Mouse (Mus musculus) liver, embryonic 13.5 days (tissue): ENCODE data around the gene Ninj2. TPM values are rescaled to one million over a fixed set of nuclear protein-coding genes. Genes with fewer than 3 reads are reported as not detected.

Experiments used
- ATAC-seq: fragments of 200-750 bp; cut with Nextera tagmentation; 2 replicates; pipeline ENCODE4 v1.8.0; 2017; ENCODE audit warnings: low read depth, mild to moderate bottlenecking, moderate number of reproducible peaks, moderate library complexity
- DNase-seq: peaks from one replicate; pipeline ENCODE4 v3.0.0; 2022
- H3K27ac ChIP-seq: fragments of 300-500 bp; sonication (generic); 2 replicates; pipeline ENCODE4 v1.5.1; 2015; ENCODE audit warnings: moderate library complexity, mild to moderate bottlenecking, inconsistent platforms
- H3K27me3 ChIP-seq: fragments of 300-500 bp; sonication (generic); 2 replicates; pipeline ENCODE4 v1.6.1; 2015; ENCODE audit warnings: mild to moderate bottlenecking, inconsistent platforms
- H3K36me3 ChIP-seq: fragments of 300-500 bp; sonication (generic); 2 replicates; pipeline ENCODE4 v1.6.1; 2015; ENCODE audit warnings: mild to moderate bottlenecking, inconsistent platforms
- H3K4me1 ChIP-seq: fragments of 300-500 bp; sonication (generic); replicated peaks from 2 replicates; pipeline ENCODE4 v1.6.1; 2015; ENCODE audit warnings: inconsistent platforms
- H3K4me2 ChIP-seq: fragments of 300-500 bp; sonication (generic); 2 replicates; pipeline ENCODE4 v1.6.1; 2015; ENCODE audit warnings: inconsistent platforms, mild to moderate bottlenecking, moderate library complexity
- H3K4me3 ChIP-seq: fragments of 300-500 bp; sonication (generic); replicated peaks from 2 replicates; pipeline ENCODE4 v1.5.1; 2015; ENCODE audit warnings: mild to moderate bottlenecking, inconsistent platforms
- H3K9ac ChIP-seq: fragments of 300-500 bp; sonication (generic); 2 replicates; pipeline ENCODE4 v1.6.1; 2015; ENCODE audit warnings: mild to moderate bottlenecking, inconsistent platforms
- H3K9me3 ChIP-seq: fragments of 300-500 bp; sonication (generic); replicated peaks from 2 replicates; pipeline ENCODE4 v1.6.1; 2016; ENCODE audit warnings: inconsistent platforms
- WGBS: fragments of 180-500 bp; shearing (Covaris S2); methylation state at CpG from one replicate; pipeline ENCODE4 v1.1.7; 2015; ENCODE audit not compliant: insufficient replicate concordance; 5-methylcytosine and 5-hydroxymethylcytosine counted together
- polyA plus RNA-seq: library from polyadenylated mRNA; unstranded; fragments of >200 nt; fragmentation: Nextera tagmentation; extraction: Ambion mirVana; gene quantifications from 2 replicates; pipeline ENCODE4 v1.2.1, GENCODE M21; 2015

Gene Ninj2
- polyA plus RNA-seq, 1 experiment from 2014 or later = not detected

- Histone ChIP-seq H3K27ac (no peak overlapping the region; the same call in 1 of the 2 replicates), H3K4me1 (peaks cover 18% of the 10 kb centered on the region), H3K9ac (no peak overlapping the region), H3K9me3 (no peaks in the 10 kb centered on the region), H3K4me3 (no peak overlapping the region), H3K36me3 (no peaks in the 10 kb centered on the region), H3K4me2 (no peak overlapping the region), H3K27me3 (0 out of 2 replicates have a peak, but pooled peaks cover 6% of the 10 kb centered on the region)
- ATAC-seq (no peak), DNase-seq (no peak)
- 31% methylated on average over 9 of the region's 9 CpGs for WGBS
Measured at GRCm38 (mm10) chr6:120159133-120159901, 66.2 kb downstream of the Ninj2 start.

DNA sequence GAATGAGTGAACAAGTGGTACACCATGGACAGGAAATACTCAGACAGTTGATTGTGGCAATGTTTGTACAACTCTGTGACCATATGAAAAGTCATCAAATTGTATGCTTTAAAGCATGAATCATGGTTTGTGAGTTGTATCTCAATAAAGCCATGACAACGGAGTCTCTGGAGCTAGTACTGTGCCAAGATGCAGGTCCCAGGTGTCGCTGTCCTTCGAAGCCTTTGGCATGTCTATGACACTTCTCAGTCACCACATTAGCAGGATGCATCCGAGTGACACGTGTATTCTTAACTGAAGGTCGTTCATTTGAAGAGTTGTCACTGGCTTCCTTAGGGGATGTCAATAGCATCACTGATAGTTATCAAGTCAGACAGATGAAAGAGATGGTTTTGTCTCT is 69.8 kb downstream of the Ninj2 start:
- no peak overlapping the region for H3K9ac ChIP-seq
- H3K4me1 ChIP-seq = peaks cover 30% of the 10 kb centered on the region
- ATAC-seq (no peak), DNase-seq (no peak)
- no peak overlapping the region for H3K27ac ChIP-seq
- H3K27me3 ChIP-seq = 0 out of 2 replicates have a peak, but pooled peaks cover 6% of the 10 kb centered on the region
- 55% methylated on average over 6 of the region's 6 CpGs for WGBS
- no peaks in the 10 kb centered on the region for H3K9me3 ChIP-seq
- no peak overlapping the region for H3K4me3 ChIP-seq
- no peak overlapping the region for H3K4me2 ChIP-seq
- H3K36me3 ChIP-seq = no peaks in the 10 kb centered on the region

- WGBS = 81% methylated on average over 4 of the region's 4 CpGs
- no peak overlapping the region for H3K4me3 ChIP-seq
- no peaks in the 10 kb centered on the region for H3K36me3 ChIP-seq
- no peak overlapping the region for H3K9ac ChIP-seq
- DNase-seq (no peak), ATAC-seq (no peak)
- H3K4me1 ChIP-seq = peaks cover 20% of the 10 kb centered on the region
- H3K27me3 ChIP-seq = 0 out of 2 replicates have a peak, but pooled peaks cover 6% of the 10 kb centered on the region
- no peak overlapping the region for H3K4me2 ChIP-seq
- no peaks in the 10 kb centered on the region for H3K9me3 ChIP-seq
- no peak overlapping the region for H3K27ac ChIP-seq
Measured at GRCm38 (mm10) chr6:120164765-120165164, 71.6 kb downstream of the Ninj2 start.

DNA sequence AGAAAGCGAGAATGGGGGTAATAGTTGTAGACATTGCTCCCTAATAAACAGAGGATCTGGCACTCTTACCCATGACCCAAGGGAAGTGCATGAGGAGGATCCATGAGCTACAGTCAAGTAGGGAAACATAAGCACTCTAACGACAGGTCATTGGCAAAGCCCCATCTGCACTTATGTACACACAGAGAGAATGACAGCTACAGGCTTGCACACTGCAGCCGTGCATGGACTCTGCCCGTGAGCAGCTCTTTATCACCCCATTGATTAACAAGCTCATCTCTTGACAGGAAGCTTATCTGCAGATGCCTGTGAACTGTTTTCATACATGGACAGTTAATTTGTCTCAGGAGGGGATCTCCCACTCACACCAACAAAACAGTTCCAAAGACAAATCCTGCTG is 74.4 kb downstream of the Ninj2 start:
- H3K27ac ChIP-seq = no peak overlapping the region
- 0 out of 2 replicates have a peak overlapping the region, but pooled peaks have one; percentile 7 for H3K9ac ChIP-seq
- H3K36me3 ChIP-seq = no peaks in the 10 kb centered on the region
- H3K4me1 ChIP-seq = peaks cover 30% of the 10 kb centered on the region
- ATAC-seq (peak; percentile 48; the same call in 1 of the 2 replicates), DNase-seq (no peak)
- H3K4me3 ChIP-seq = no peak overlapping the region
- H3K4me2 ChIP-seq = no peak overlapping the region
- no peaks in the 10 kb centered on the region for H3K9me3 ChIP-seq
- WGBS = 30% methylated on average over 4 of the region's 4 CpGs
- H3K27me3 ChIP-seq = 0 out of 2 replicates have a peak, but pooled peaks cover 6% of the 10 kb centered on the region

DNA sequence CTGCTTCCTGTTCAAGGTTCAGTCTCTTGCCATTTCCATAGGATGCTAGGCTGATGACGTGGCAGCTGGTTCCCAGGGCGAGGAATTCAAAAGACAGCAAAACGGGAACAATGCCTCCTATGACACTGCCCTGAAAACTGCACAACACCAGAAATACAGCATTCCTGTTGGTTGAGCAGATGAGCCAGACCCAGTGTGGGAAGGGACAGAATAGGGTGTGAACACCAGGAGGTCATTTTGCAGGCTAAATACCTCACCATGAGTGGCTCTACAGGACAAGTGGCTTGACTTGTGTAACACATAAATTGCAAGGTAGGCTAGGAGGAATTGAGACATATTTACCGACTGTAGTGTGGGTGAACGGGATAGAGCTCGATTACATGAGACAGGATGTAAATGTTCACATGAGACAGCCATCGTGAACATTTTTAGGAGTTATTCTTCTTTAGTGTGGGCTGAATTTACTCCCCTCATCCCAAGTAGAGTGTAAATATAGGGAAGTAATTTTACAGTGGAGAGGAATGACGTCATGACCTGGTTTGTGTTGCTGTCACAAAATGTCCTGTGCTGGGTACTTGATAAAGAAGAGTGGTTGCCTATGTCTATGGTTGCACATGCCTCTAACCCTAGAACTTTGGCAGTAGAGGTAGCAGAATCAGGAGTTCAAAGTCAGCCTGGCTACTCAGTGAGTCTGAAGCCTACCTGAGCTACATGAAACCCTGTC is 79.3 kb downstream of the Ninj2 start:
- H3K36me3 ChIP-seq = no peaks in the 10 kb centered on the region
- no peak for DNase-seq
- no peak overlapping the region for H3K4me2 ChIP-seq
- H3K4me1 ChIP-seq = peaks cover 64% of the 10 kb centered on the region
- 0 out of 2 replicates have a peak overlapping the region, but pooled peaks have one; percentile 11 for H3K27ac ChIP-seq
- ATAC-seq = no peak
- H3K9ac ChIP-seq = 0 out of 2 replicates have a peak overlapping the region, but pooled peaks have one; percentile 18
- H3K27me3 ChIP-seq = no peaks in the 10 kb centered on the region
- WGBS = 74% methylated on average over 8 of the region's 8 CpGs
- H3K9me3 ChIP-seq = no peaks in the 10 kb centered on the region
- H3K4me3 ChIP-seq = no peak overlapping the region

- no peaks in the 10 kb centered on the region for H3K27me3 ChIP-seq
- no peaks in the 10 kb centered on the region for H3K9me3 ChIP-seq
- no peaks in the 10 kb centered on the region for H3K36me3 ChIP-seq
- 31% methylated on average over 6 of the region's 6 CpGs for WGBS
- peaks cover 75% of the 10 kb centered on the region for H3K4me1 ChIP-seq
- ATAC-seq (peak; percentile 33), DNase-seq (no peak)
- peak overlapping the region; percentile 100 for H3K27ac ChIP-seq
- peak overlapping the region; percentile 81 for H3K9ac ChIP-seq
- H3K4me3 ChIP-seq = peak overlapping the region; percentile 55
- H3K4me2 ChIP-seq = peak overlapping the region; percentile 67
Measured at GRCm38 (mm10) chr6:120174028-120174601, 81.0 kb downstream of the Ninj2 start.

GRCm38 (mm10) chr6:120174602-120175115 is 81.5 kb downstream of the Ninj2 start:
- Histone ChIP-seq H3K9ac (peak overlapping the region; percentile 81), H3K36me3 (no peaks in the 10 kb centered on the region), H3K4me3 (peak overlapping the region; percentile 55), H3K27me3 (no peaks in the 10 kb centered on the region), H3K4me1 (peaks cover 81% of the 10 kb centered on the region), H3K9me3 (no peaks in the 10 kb centered on the region), H3K27ac (peak overlapping the region; percentile 100), H3K4me2 (peak overlapping the region; percentile 67)
- ATAC-seq = peak; percentile 99
- peak; percentile 92 for DNase-seq
- WGBS = 8% methylated on average over 7 of the region's 7 CpGs

- peak overlapping the region; percentile 81 for H3K9ac ChIP-seq
- DNase-seq (no peak), ATAC-seq (no peak)
- H3K9me3 ChIP-seq = no peaks in the 10 kb centered on the region
- H3K27ac ChIP-seq = peak overlapping the region; percentile 100
- H3K4me3 ChIP-seq = peak overlapping the region; percentile 55
- H3K27me3 ChIP-seq = no peaks in the 10 kb centered on the region
- 84% methylated on average over 4 of the region's 4 CpGs for WGBS
- H3K36me3 ChIP-seq = no peaks in the 10 kb centered on the region
- peak overlapping the region; percentile 67 for H3K4me2 ChIP-seq
- peaks cover 91% of the 10 kb centered on the region for H3K4me1 ChIP-seq
Measured at GRCm38 (mm10) chr6:120175650-120176049, 82.5 kb downstream of the Ninj2 start.

DNA sequence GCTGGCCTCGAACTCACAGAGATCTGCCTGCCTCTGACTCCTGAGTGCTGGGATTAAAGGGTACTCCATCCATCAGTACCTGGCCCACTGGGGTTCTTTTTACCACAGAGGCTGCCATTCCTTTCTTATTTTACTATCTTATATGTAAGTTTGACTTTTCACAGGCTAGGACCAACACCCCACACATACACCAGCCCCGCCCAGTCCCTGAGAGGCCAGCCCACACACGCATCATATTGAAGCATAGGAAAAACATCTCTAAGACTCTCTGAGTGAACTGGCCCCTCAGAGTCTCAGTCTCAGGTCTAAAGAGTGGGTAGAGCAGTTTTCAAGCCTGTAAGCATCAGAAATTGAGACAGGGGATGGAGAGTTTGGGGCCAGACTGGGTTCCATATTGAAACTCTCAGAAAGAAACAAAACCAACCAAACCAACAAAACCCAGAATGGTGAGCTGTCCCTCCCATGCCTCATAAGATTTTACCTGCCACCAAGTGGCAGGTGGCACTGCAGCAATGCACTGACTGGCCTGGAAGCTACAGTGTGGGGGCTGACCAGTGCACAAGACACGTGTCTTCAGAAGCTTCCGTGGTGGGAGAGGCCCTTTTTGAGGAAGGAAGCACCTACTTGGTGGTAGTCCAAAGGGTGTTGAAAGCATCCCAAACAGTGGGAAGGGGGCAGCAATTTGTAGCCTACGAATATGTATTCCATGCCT is 86.0 kb downstream of the Ninj2 start:
- Histone ChIP-seq H3K9ac (peak overlapping the region; percentile 60), H3K36me3 (no peaks in the 10 kb centered on the region), H3K4me1 (peaks cover 65% of the 10 kb centered on the region), H3K9me3 (no peaks in the 10 kb centered on the region), H3K4me3 (no peak overlapping the region), H3K27ac (peak overlapping the region; percentile 87), H3K4me2 (peak overlapping the region; percentile 44), H3K27me3 (no peaks in the 10 kb centered on the region)
- DNase-seq (peak; percentile 63), ATAC-seq (peak; percentile 26; the same call in 1 of the 2 replicates)
- WGBS = 49% methylated on average over 6 of the region's 6 CpGs

- Histone ChIP-seq H3K27ac (peak overlapping the region; percentile 87), H3K9me3 (no peaks in the 10 kb centered on the region), H3K36me3 (no peaks in the 10 kb centered on the region), H3K4me2 (peak overlapping the region; percentile 44), H3K4me1 (peaks cover 60% of the 10 kb centered on the region), H3K4me3 (no peak overlapping the region), H3K9ac (peak overlapping the region; percentile 60), H3K27me3 (no peaks in the 10 kb centered on the region)
- ATAC-seq = no peak
- no peak for DNase-seq
- 57% methylated on average over 8 of the region's 8 CpGs for WGBS
Measured at GRCm38 (mm10) chr6:120179756-120180206, 86.6 kb downstream of the Ninj2 start.
